Mouse (Mus musculus): ENCODE data around the gene Fam151a. TPM values are rescaled to one million over a fixed set of nuclear protein-coding genes. Genes with fewer than 3 reads are reported as not detected.

The Fam151a gene
- polyA plus RNA-seq, 1 experiment from 2014 or later = 0.30 TPM

DNA sequence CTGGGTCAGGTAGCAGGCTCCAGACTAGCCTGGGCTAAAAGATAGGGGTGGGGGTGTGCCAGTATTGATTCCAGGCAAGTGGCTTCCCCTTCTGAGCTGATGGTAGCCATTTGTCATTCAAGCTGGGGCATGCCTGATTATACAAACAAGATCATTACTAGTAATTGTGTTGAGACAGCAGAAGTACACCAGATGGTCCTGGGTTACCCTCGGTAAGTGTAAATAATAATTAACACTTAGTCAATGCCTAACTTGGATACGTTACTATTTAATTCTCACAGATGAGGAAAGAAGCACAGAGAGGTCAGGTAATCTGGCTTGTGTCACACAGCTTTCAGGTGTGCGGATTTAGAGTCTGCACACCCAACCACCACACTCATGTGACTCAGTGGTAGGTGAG lies 4.2 kb downstream of the Fam151a start:
- no peaks in the 10 kb centered on the region for H3K36me3 ChIP-seq (ENCODE audit: insufficient read depth)
- no peak overlapping the region for H3K4me2 ChIP-seq
- DNase-seq (no peak), ATAC-seq (ENCODE audit: insufficient read depth) (no peak)
- H3K9ac ChIP-seq = no peak overlapping the region
- no peaks in the 10 kb centered on the region for H3K27me3 ChIP-seq (ENCODE audit: insufficient read depth, low read length)
- H3K9me3 ChIP-seq (ENCODE audit: low read depth, low read length) = no peaks in the 10 kb centered on the region
- no peaks in the 10 kb centered on the region for H3K4me1 ChIP-seq (ENCODE audit: insufficient read depth)
- H3K4me3 ChIP-seq (ENCODE audit: low read depth, low read length) = no peak overlapping the region
- TF ChIP-seq CTCF (IDR thresholded peaks at IDR 0.05; ENCODE audit: low read depth) = no peak
- H3K27ac ChIP-seq (ENCODE audit: low read depth) = no peak overlapping the region
- 71% methylated on average over 3 of the region's 3 CpGs for WGBS

DNA sequence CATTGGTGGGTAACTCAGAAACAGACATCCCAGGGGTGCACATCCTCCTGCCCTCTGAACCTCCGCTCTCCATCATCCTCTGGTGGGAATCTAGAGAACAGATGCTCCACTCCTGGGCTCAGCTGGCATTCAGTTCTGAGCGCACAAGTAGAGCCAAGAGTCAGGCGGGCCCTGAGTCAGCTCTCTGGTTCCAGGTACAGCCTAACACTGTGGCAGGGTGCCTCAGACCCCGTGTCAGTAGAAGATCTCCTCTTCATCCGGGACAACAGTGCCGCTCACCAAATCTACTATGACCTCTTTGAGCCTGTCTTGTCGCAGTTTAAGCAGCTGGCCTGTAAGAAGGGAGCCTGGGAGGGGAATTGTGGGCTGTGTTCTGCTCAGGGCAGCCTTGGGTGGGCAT lies 12.2 kb downstream of the Fam151a start:
- no peak overlapping the region for H3K4me2 ChIP-seq
- WGBS = 77% methylated on average over 7 of the region's 7 CpGs
- no peak for TF ChIP-seq CTCF (IDR thresholded peaks at IDR 0.05; ENCODE audit: low read depth)
- DNase-seq (no peak), ATAC-seq (ENCODE audit: insufficient read depth) (no peak)
- no peak overlapping the region for H3K27ac ChIP-seq (ENCODE audit: low read depth)
- no peaks in the 10 kb centered on the region for H3K9me3 ChIP-seq (ENCODE audit: low read depth, low read length)
- H3K4me1 ChIP-seq (ENCODE audit: insufficient read depth) = no peaks in the 10 kb centered on the region
- no peak overlapping the region for H3K9ac ChIP-seq
- H3K27me3 ChIP-seq (ENCODE audit: insufficient read depth, low read length) = no peaks in the 10 kb centered on the region
- H3K4me3 ChIP-seq (ENCODE audit: low read depth, low read length) = no peak overlapping the region
- H3K36me3 ChIP-seq (ENCODE audit: insufficient read depth) = no peaks in the 10 kb centered on the region

DNA sequence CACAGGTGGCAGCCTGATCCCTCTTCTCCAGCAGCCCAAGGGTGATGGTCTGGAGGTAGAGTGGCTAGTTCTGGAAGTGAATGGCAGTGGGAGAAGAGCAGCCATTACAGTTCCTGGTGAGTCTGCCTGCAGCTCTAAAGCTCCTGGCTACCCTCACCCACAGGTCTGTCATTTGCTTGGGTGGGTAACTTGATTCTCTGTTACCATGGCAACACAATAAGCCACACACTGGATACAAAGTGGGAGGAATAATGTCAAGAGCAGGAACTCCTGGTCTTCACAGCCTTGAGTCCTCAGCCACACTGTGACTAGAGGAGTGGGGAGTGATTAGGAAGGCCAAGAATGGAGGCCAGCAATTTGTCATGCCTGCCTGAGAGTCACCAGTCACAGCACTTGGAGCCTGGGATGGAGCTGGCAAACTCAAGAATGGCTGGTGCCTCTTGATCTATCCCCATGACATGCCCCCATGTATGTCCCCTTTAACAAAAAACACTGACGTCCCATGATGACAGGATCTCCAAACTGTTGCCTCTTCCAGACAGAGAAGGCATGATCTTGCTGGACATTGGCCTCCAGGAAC lies 13.4 kb downstream of the Fam151a start:
- H3K4me1 ChIP-seq (ENCODE audit: insufficient read depth) = no peaks in the 10 kb centered on the region
- no peaks in the 10 kb centered on the region for H3K9me3 ChIP-seq (ENCODE audit: low read depth, low read length)
- H3K4me3 ChIP-seq (ENCODE audit: low read depth, low read length) = no peak overlapping the region
- WGBS = 67% methylated on average over 1 of the region's 1 CpGs
- no peak for TF ChIP-seq CTCF (IDR thresholded peaks at IDR 0.05; ENCODE audit: low read depth)
- no peak overlapping the region for H3K9ac ChIP-seq
- H3K27me3 ChIP-seq (ENCODE audit: insufficient read depth, low read length) = no peaks in the 10 kb centered on the region
- no peak overlapping the region for H3K4me2 ChIP-seq
- H3K36me3 ChIP-seq (ENCODE audit: insufficient read depth) = no peaks in the 10 kb centered on the region
- no peak overlapping the region for H3K27ac ChIP-seq (ENCODE audit: low read depth)
- DNase-seq (no peak), ATAC-seq (ENCODE audit: insufficient read depth) (no peak)

DNA sequence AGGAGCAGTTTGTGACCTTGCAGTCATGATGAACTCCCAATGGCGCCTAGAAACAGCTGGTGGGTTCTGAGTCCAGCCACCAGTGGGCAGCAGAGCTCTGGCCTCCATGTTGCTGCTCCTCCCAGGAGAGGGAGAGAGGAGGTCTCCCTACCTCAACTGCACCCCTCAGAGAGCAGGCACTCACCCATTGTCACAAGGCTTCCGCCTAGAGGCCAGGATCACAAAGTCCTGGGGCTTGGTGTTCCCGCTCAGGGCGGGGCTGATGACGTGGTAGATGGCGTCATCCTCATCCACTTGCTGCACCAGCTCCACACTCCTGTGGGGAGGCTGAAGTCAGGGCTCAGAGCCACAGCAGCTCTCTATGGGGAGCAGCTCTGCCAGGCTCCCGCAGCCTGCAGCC lies 16.0 kb downstream of the Fam151a start:
- DNase-seq (peak; percentile 84), ATAC-seq (ENCODE audit: insufficient read depth) (peak; percentile 87)
- Histone ChIP-seq H3K27me3 (ENCODE audit: insufficient read depth, low read length) (no peaks in the 10 kb centered on the region), H3K9me3 (ENCODE audit: low read depth, low read length) (no peaks in the 10 kb centered on the region), H3K27ac (ENCODE audit: low read depth) (no peak overlapping the region), H3K4me1 (ENCODE audit: insufficient read depth) (no peaks in the 10 kb centered on the region), H3K36me3 (ENCODE audit: insufficient read depth) (no peaks in the 10 kb centered on the region), H3K4me3 (ENCODE audit: low read depth, low read length) (no peak overlapping the region), H3K4me2 (peak overlapping the region; percentile 43), H3K9ac (no peak overlapping the region; the same call in 1 of the 2 replicates)
- TF ChIP-seq CTCF (IDR thresholded peaks at IDR 0.05; ENCODE audit: low read depth) = peak; percentile 93
- 4% methylated on average over 7 of the region's 7 CpGs for WGBS

DNA sequence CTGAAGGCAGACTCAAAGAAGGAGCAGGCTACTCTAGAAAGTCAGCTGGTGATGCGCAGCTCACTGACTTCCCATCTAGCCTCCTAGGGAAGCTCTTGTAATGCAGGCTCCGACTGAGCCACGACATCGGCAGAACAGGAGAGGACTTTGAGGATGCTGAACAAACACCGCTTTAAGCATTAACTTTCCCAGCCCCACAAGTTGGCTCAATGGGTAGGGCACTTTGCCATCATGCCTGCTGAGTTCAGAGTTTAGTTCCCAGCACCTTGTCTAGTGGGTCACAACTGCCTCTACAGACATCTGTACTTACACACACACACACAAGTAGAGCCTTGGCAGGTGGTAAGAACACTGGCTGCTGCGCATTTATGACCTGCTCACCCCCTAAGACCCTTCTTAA lies 18.0 kb downstream of the Fam151a start:
- DNase-seq = no peak
- no peaks in the 10 kb centered on the region for H3K36me3 ChIP-seq (ENCODE audit: insufficient read depth)
- H3K4me3 ChIP-seq (ENCODE audit: low read depth, low read length) = no peak overlapping the region
- H3K27me3 ChIP-seq (ENCODE audit: insufficient read depth, low read length) = no peaks in the 10 kb centered on the region
- no peak overlapping the region for H3K4me2 ChIP-seq
- no peak for TF ChIP-seq CTCF (IDR thresholded peaks at IDR 0.05; ENCODE audit: low read depth)
- no peaks in the 10 kb centered on the region for H3K9me3 ChIP-seq (ENCODE audit: low read depth, low read length)
- no peak overlapping the region for H3K27ac ChIP-seq (ENCODE audit: low read depth)
- no peaks in the 10 kb centered on the region for H3K4me1 ChIP-seq (ENCODE audit: insufficient read depth)
- WGBS = 77% methylated on average over 6 of the region's 6 CpGs
- no peak for ATAC-seq (ENCODE audit: insufficient read depth)
- H3K9ac ChIP-seq = no peak overlapping the region

DNA sequence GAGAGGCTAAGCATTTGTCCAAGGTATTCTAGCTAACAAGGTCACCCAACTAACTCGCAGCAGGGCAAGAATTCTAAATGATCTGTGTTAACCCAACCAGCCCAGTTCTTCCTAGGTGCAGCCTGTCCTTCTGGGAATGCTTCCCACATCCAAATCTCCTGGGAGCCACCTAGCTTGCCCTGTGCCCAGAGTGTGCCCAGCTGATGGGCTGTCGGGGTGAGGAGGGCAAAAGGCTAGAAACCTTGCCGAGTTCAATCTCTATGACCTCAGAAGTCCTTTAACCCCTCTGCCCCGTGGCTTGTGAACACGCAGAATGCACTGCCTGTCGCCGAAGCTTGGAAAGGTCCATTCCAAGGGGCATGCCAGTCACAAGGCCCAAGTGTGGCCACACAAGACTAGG lies 30.5 kb downstream of the Fam151a start:
- H3K9me3 ChIP-seq (ENCODE audit: low read depth, low read length) = no peaks in the 10 kb centered on the region
- DNase-seq = no peak
- no peak for ATAC-seq (ENCODE audit: insufficient read depth)
- H3K27ac ChIP-seq (ENCODE audit: low read depth) = no peak overlapping the region
- no peak overlapping the region for H3K4me2 ChIP-seq
- 68% methylated on average over 7 of the region's 7 CpGs for WGBS
- no peak overlapping the region for H3K4me3 ChIP-seq (ENCODE audit: low read depth, low read length)
- H3K9ac ChIP-seq = no peak overlapping the region
- no peaks in the 10 kb centered on the region for H3K4me1 ChIP-seq (ENCODE audit: insufficient read depth)
- no peak for TF ChIP-seq CTCF (IDR thresholded peaks at IDR 0.05; ENCODE audit: low read depth)
- H3K36me3 ChIP-seq (ENCODE audit: insufficient read depth) = no peaks in the 10 kb centered on the region
- H3K27me3 ChIP-seq (ENCODE audit: insufficient read depth, low read length) = no peaks in the 10 kb centered on the region

DNA sequence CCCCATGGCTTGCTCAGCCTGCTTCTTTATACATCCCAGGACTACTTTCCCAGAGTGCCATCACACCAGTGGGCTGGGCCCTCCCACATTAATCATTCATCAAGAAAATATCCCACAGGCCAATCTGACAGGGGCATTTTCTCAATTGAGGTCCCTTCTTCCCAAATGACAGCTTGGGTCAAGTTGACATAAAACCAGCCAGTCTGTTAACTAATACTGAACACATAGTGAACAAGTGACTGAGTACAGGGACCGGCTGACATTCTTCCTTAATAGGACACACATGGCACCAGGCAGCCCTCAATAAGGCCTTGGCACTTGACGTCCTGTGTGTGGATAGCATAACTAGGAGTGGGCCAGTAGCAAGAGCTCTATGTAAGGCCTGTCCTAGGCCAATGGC lies 35.6 kb downstream of the Fam151a start:
- 66% methylated on average over 2 of the region's 2 CpGs for WGBS
- Histone ChIP-seq H3K9ac (no peak overlapping the region), H3K4me3 (ENCODE audit: low read depth, low read length) (no peak overlapping the region), H3K9me3 (ENCODE audit: low read depth, low read length) (no peaks in the 10 kb centered on the region), H3K4me1 (ENCODE audit: insufficient read depth) (no peaks in the 10 kb centered on the region), H3K27ac (ENCODE audit: low read depth) (no peak overlapping the region), H3K36me3 (ENCODE audit: insufficient read depth) (no peaks in the 10 kb centered on the region), H3K4me2 (no peak overlapping the region), H3K27me3 (ENCODE audit: insufficient read depth, low read length) (no peaks in the 10 kb centered on the region)
- no peak for DNase-seq
- no peak for ATAC-seq (ENCODE audit: insufficient read depth)
- no peak for TF ChIP-seq CTCF (IDR thresholded peaks at IDR 0.05; ENCODE audit: low read depth)

DNA sequence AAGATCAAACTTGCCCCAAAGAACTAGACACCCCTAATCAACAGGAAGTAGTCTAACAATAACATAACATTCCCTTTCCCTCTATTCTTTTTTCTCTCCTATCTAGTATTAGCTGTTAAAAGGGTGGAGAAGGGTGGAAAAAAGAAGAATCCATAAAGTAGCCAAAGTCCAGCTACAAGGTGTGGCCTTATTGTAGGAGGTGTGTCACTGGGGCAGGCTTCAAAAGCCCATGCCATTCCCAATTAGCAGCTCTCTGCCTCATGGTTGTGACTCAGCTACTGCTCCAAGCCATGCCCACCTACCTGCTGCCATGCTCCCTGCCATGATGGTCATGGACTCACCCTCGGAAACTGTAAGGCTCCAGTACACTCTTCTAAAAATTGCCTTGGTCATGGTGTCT lies 38.9 kb downstream of the Fam151a start:
- ATAC-seq (ENCODE audit: insufficient read depth) = no peak
- H3K9ac ChIP-seq = no peak overlapping the region
- no peak for TF ChIP-seq CTCF (IDR thresholded peaks at IDR 0.05; ENCODE audit: low read depth)

More for the DNA sequence above, 38.9 kb downstream of the Fam151a start:
- Histone ChIP-seq H3K4me2 (no peak overlapping the region), H3K9me3 (ENCODE audit: low read depth, low read length) (no peaks in the 10 kb centered on the region), H3K27ac (ENCODE audit: low read depth) (no peak overlapping the region), H3K4me3 (ENCODE audit: low read depth, low read length) (no peak overlapping the region), H3K4me1 (ENCODE audit: insufficient read depth) (0 out of 2 replicates have a peak, but pooled peaks cover 1% of the 10 kb centered on the region), H3K27me3 (ENCODE audit: insufficient read depth, low read length) (no peaks in the 10 kb centered on the region), H3K36me3 (ENCODE audit: insufficient read depth) (no peaks in the 10 kb centered on the region)
- DNase-seq = no peak
- WGBS = 97% methylated on average over 1 of the region's 1 CpGs

Measured in lung, embryonic 14.5 days (tissue).